Mouse (Mus musculus): Measurements from ENCODE around the gene Cytl1. TPM values are rescaled to one million over a fixed set of nuclear protein-coding genes. Genes with fewer than 3 reads are reported as not detected.

Cytl1 gene
- polyA plus RNA-seq, 1 experiment, result not detected

DNA sequence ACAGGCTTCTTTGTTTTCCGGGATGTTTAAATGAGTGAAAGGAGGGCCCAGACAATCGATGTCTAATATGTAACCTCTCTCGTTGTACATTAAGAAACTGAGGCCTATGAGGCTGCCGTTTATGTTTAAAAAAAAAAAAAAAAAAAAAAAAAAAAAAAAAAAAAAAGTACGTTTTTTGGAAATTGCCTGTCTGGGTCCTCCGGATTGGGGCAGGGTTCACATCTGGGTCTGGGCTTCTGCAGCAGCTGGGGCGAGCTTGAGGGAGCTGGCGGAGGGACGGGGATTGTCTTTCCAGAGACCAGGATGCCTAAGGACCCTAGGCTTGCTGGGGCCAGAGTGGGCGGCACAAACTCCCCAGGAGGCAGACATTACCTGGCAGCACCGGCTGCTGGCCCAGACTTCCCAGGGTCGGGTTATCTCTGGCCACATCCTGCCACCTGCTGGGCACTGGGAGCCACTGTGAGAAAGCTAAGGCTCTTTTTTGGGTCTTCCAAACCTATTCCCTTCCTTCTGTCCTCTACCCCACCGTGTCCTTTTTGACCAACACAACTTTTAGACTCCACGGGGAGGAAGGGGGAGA, 17.8 kb upstream of the Cytl1 start:
- peak; percentile 71 for TF ChIP-seq CTCF (IDR thresholded peaks at IDR 0.05; ENCODE audit: insufficient read depth, low read depth, low read length)
- no peak for TF ChIP-seq POLR2A (IDR thresholded peaks at IDR 0.05; ENCODE audit: insufficient read depth, low read depth, low read length)
- 2% methylated on average over 14 of the region's 14 CpGs for WGBS
- Histone ChIP-seq H3K4me1 (ENCODE audit: control insufficient read depth, insufficient read depth, low read length) (peaks cover 11% of the 10 kb centered on the region), H3K4me3 (ENCODE audit: insufficient read depth, low read depth, low read length) (peak overlapping the region; percentile 45), H3K27ac (ENCODE audit: insufficient read depth, low read depth, low read length) (no peak overlapping the region)

DNA sequence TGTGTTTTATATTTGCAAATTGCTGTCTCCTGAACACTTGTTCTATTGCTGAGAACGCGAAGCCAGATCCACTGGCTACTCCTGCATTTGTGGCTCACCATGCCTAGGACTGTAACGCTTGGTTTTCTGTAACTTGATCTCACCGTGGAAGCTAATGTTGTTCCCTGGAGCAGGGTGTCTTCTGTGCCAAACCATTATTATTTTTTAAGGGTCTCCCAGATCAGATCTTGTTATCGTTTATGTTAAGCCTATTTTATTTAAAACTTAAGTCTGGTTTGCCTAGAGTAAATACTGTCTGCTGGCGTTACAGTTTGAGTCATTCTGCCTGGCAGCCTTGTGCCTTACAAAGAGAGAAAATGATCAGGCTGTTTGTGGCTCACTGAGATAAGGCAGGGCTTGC, 14.6 kb upstream of the Cytl1 start:
- TF ChIP-seq CTCF (IDR thresholded peaks at IDR 0.05; ENCODE audit: insufficient read depth, low read depth, low read length) (no peak), POLR2A (IDR thresholded peaks at IDR 0.05; ENCODE audit: insufficient read depth, low read depth, low read length) (no peak)
- 18% methylated on average over 6 of the region's 6 CpGs for WGBS
- peaks cover 11% of the 10 kb centered on the region for H3K4me1 ChIP-seq (ENCODE audit: control insufficient read depth, insufficient read depth, low read length)
- no peak overlapping the region for H3K27ac ChIP-seq (ENCODE audit: insufficient read depth, low read depth, low read length)
- no peak overlapping the region for H3K4me3 ChIP-seq (ENCODE audit: insufficient read depth, low read depth, low read length)

DNA sequence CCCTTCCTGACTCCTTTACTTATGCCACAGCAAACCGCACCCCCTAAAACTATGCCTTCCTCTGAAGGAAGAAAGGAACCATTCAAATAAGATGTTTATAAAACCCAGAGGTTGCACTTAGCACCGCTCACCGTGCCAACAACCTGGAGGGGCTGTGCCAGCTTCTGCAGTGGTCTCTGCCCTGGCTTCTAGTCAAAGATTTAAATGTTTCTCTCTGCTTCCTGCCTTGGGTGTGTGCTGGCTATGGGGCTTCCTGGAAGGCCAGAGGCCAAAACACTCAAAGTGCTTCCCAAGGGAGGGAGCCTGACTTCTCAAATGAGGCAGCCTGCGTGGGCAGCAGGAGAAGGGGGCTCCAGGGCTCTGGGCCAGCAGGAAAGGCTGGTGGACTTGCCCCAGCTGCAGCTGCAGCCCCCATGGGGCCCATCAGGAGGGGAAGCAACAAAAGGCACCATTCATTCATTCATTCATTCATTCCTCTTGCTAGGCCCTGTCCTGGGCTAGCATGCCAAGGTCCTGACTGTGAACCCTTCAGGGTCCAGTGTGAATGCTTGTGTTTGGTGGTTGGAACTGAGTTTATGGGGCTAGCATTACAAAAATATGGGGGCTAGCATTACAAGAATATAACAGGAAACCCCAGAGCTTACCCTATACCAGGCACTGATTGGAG, 10.0 kb upstream of the Cytl1 start:
- Histone ChIP-seq H3K27ac (ENCODE audit: insufficient read depth, low read depth, low read length) (no peak overlapping the region), H3K4me3 (ENCODE audit: insufficient read depth, low read depth, low read length) (no peak overlapping the region), H3K4me1 (ENCODE audit: control insufficient read depth, insufficient read depth, low read length) (no peaks in the 10 kb centered on the region)
- WGBS, result 79% methylated on average over 4 of the region's 4 CpGs
- TF ChIP-seq CTCF (IDR thresholded peaks at IDR 0.05; ENCODE audit: insufficient read depth, low read depth, low read length) (no peak), POLR2A (IDR thresholded peaks at IDR 0.05; ENCODE audit: insufficient read depth, low read depth, low read length) (no peak)

DNA sequence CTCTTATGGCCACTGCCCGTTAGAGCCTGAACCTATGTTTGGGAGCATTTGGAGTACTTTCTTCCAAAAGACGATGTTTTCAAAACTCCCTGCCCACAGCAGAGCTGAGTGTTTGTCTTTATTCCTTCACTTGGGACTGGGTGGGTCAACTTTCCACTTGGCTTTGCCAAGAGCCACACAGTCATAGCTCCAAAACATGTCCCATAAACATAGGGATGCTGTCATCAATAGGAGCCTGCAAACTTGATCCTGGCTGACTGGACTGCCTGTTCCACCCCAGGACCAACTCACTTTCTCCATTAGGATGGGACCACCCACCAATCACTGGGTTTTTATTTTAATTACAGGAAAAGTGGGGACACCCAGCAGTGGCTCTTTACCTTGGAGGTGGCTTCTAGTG, 4.5 kb upstream of the Cytl1 start:
- 88% methylated on average over 2 of the region's 2 CpGs for WGBS
- no peak for TF ChIP-seq POLR2A (IDR thresholded peaks at IDR 0.05; ENCODE audit: insufficient read depth, low read depth, low read length)
- TF ChIP-seq CTCF (IDR thresholded peaks at IDR 0.05; ENCODE audit: insufficient read depth, low read depth, low read length), result no peak
- Histone ChIP-seq H3K4me1 (ENCODE audit: control insufficient read depth, insufficient read depth, low read length) (no peaks in the 10 kb centered on the region), H3K27ac (ENCODE audit: insufficient read depth, low read depth, low read length) (no peak overlapping the region), H3K4me3 (ENCODE audit: insufficient read depth, low read depth, low read length) (no peak overlapping the region)

DNA sequence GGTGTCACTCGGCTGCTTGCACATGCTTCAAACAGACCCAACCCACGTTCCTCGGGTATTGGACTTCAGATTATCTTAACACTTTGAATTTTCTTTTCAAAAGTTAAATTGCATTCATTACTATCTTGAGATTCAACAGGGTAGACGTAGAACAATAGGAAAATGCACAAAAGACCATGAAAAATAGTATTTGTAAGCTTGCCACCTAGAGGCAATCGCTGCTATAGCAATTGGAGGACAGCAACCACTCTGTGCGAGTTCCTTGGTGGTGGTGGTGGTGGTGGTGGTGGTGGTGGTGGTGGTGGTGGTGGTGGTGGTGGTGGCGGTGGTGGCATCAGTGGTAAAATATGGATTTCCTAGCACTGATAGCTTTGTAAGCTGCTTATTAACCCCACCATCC, 894 bp downstream of the Cytl1 start:
- 46% methylated on average over 7 of the region's 7 CpGs for WGBS
- TF ChIP-seq POLR2A (IDR thresholded peaks at IDR 0.05; ENCODE audit: insufficient read depth, low read depth, low read length) (no peak), CTCF (IDR thresholded peaks at IDR 0.05; ENCODE audit: insufficient read depth, low read depth, low read length) (no peak)
- Histone ChIP-seq H3K4me3 (ENCODE audit: insufficient read depth, low read depth, low read length) (no peak overlapping the region), H3K27ac (ENCODE audit: insufficient read depth, low read depth, low read length) (no peak overlapping the region), H3K4me1 (ENCODE audit: control insufficient read depth, insufficient read depth, low read length) (no peaks in the 10 kb centered on the region)

DNA sequence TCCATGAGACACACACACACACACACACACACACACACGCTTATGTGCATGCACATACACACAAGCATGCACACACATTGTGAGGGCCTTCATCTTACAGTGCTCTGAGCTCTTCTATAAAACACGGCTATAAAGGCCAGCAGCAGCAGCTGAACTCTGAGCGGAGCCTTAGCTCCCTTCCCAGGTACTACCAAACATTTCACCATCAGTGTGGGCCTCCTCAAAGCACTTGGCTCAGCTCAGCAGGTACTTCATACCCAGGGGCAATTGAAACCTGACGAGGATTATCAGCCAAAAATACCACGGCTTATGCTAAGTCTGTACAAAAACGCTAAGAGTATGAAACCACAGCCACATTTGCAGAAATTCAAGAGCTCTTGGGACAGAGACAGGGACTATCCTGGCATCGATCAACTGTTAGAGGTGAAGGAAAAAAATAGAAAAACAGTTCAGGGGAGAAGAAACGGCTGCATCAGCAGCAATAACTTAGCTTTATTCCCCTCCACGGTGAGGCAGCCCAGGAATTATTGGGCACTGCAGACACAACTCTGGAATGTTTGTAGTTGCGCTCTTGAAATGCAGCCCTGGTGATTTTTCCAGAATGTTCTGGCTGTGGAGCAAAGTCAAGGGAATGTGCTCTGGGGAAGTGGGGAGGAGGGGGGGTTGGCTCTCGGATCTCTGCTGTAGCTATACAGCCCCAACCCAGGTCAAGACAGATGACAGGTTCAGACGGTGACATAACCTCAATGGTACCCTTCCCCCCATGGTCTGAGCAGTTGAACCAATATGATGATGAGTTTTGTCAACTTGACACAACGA, 8.8 kb downstream of the Cytl1 start:
- H3K4me3 ChIP-seq (ENCODE audit: insufficient read depth, low read depth, low read length), result no peak overlapping the region
- no peaks in the 10 kb centered on the region for H3K4me1 ChIP-seq (ENCODE audit: control insufficient read depth, insufficient read depth, low read length)
- WGBS, result 81% methylated on average over 13 of the region's 13 CpGs
- TF ChIP-seq POLR2A (IDR thresholded peaks at IDR 0.05; ENCODE audit: insufficient read depth, low read depth, low read length), result no peak
- TF ChIP-seq CTCF (IDR thresholded peaks at IDR 0.05; ENCODE audit: insufficient read depth, low read depth, low read length), result no peak
- no peak overlapping the region for H3K27ac ChIP-seq (ENCODE audit: insufficient read depth, low read depth, low read length)

DNA sequence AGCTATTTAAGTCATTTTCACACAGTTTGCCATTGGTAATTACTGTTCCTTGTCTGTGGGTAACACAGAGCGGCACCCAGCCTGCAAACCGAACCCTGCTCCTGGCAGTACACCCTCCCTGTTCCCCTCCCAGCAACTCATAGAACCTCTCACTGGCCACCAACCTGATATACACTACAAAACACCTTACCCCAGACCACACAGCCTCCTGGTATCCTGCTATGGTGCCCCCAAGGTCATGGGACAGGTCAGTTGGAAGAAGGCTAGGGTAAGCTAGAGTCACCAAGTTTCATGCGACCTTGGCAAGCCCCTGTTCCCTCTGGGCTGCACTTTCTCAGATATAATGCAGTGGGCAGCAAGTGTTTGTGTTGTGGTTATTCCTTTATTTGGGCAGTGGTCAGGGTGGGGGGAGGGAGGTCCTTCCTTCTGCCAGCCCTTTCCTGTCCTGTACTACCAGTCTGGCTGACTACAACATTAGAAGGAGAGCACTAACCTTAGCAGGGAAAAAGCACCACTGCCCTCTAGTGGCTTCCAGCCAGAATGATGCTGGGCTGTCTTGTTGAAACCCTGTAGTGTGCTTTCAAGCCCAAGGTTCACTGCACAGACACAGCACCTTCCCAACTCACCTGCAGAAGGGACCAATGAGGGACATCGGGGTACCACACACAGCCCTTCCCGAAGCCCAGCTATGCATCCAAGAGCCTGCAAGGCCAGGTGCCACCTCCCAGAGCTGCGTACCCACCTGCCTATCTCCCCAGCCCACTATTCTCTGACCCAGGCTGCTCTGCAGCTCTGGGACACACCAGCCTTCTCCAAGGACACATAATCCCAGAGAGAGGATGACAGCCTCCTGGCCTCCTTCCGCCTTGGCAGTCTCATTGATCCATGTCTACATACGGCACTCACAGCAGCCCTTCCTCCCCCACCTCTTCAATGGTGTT, 17.0 kb downstream of the Cytl1 start:
- TF ChIP-seq CTCF (IDR thresholded peaks at IDR 0.05; ENCODE audit: insufficient read depth, low read depth, low read length) (no peak), POLR2A (IDR thresholded peaks at IDR 0.05; ENCODE audit: insufficient read depth, low read depth, low read length) (no peak)
- WGBS, result 66% methylated on average over 8 of the region's 8 CpGs
- no peak overlapping the region for H3K27ac ChIP-seq (ENCODE audit: insufficient read depth, low read depth, low read length)
- no peak overlapping the region for H3K4me3 ChIP-seq (ENCODE audit: insufficient read depth, low read depth, low read length)
- no peaks in the 10 kb centered on the region for H3K4me1 ChIP-seq (ENCODE audit: control insufficient read depth, insufficient read depth, low read length)

DNA sequence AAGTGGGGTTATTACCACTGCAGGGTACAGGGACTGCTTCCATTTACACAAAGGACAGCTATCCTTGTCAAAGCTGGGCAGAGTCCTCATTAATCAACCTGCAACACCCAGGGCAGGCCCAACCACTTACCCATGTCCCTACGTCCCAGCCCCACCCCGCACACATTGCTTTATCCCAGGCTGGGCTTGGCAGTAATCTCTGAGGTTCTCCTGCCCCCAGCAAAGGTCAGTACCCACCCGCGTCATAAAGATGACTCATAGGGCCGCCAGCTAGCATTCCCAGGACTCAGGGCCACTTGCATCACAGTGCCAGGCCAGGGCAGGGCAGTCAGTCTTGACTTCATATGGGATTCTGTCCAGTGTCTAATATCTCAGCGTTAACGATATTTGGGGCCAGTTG, 18.0 kb downstream of the Cytl1 start:
- Histone ChIP-seq H3K27ac (ENCODE audit: insufficient read depth, low read depth, low read length) (no peak overlapping the region), H3K4me1 (ENCODE audit: control insufficient read depth, insufficient read depth, low read length) (no peaks in the 10 kb centered on the region), H3K4me3 (ENCODE audit: insufficient read depth, low read depth, low read length) (no peak overlapping the region)
- WGBS, result 82% methylated on average over 7 of the region's 7 CpGs
- TF ChIP-seq POLR2A (IDR thresholded peaks at IDR 0.05; ENCODE audit: insufficient read depth, low read depth, low read length) (no peak), CTCF (IDR thresholded peaks at IDR 0.05; ENCODE audit: insufficient read depth, low read depth, low read length) (no peak)

All from olfactory bulb, adult 2 months (tissue).